Mouse (Mus musculus): Measurements from ENCODE around the gene Tgm2.

DNA sequence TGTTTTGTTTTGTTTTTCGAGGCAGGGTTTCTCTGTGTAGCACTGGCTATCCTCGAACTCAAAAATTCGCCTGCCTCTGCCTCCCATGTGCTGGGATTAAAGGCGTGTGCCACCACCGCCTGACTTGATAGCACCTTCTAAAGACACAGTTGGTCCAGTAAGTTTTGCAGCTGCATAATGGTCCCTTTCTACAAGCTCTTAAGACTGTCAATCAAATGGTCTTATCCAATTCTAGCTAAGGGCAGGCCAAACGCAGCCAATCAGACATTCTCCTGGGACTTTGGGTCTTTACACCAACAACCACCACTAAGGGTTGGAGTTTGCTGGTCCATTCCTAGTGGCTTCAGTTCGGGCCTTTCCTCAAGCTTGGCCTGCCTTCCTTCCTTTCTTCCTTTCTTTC, 8.9 kb upstream of the Tgm2 start:
- TF ChIP-seq MAFK (IDR thresholded peaks at IDR 0.05; ENCODE audit: insufficient read depth, low read depth, low read length) (no peak), HCFC1 (IDR thresholded peaks at IDR 0.05; ENCODE audit: borderline replicate concordance, insufficient read depth, low read length) (no peak), ZNF384 (IDR thresholded peaks at IDR 0.05; ENCODE audit: low read depth, low read length) (no peak), ZC3H11A (IDR thresholded peaks at IDR 0.05; ENCODE audit: borderline replicate concordance, low read depth, low read length) (no peak)
